Mouse (Mus musculus) lung, postnatal 14 days (tissue): ENCODE data around the gene Tbl3.
"Not testable (repeated sequence)": the region's sequence is repeated elsewhere in the genome, so short reads cannot be mapped to it uniquely, and the experiment has no call there.

Source experiments
- DNase-seq: peaks from one replicate; pipeline ENCODE4 v3.0.0; 2021

The Tbl3 gene

DNA sequence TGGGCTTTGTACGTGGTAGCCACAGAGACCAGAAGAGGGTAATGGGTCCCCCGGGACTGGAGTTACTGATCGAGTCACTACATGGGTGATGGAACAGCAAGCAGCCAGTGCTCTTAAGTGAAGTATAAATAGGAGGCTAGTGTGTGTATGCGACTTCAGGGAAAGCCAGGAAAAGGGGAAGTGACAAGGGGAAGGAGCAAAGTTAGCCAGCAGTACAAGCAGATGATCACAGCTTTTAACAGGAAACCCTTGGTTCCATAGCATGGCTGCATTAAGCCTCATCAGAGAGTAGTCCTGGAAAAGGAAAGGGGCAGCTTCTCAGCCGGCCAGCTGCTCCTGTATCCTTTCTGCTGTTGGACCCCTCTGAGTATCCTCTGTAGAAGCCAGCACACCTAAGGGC is 15.1 kb downstream of the Tbl3 start:
- no peak for DNase-seq

DNA sequence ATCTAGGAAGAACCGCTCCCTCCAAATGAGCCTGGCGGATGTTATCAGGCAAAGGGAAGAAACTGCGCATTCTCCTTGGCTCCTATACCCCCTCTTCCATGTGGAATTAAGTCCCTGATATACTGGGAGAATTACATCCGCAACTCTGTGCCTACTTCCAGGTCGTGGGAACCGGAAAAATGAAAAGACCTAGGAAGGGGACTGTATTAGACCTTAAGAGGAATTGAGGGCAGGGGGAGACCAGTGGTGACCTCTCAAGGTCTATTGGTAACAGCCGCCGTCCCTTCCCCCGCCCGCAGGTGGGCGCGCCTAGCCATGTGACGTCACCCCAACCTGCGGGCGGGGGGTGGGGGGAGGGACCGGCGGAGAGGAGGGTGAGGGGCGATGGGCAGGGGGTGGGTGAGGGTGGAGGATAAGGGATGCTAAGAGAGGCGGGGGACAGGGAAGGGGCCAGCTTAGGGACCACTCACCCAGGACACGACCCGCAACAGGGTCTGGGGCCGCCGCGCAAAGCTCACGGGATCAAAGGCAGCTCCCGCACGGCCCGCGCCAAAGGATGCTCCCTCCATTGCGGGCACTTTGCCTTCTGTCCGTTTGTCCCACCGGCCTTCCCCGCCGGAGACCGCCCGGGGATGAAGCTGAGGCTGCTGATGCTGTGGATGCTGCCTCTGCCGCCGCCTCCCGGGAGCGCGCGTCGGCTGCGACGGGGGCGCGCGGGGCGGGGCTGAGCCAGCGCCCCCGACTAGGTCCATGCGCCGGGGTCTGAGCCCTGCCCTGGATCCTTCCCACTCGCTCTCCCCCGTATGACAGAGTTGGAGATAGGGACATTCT is 18.0 kb downstream of the Tbl3 start, which contains the start of gene Syngr3:
Gene Syngr3 (minus strand): TSS at position 705 of the 831 bp plus-strand sequence.
- no peak for DNase-seq

DNA sequence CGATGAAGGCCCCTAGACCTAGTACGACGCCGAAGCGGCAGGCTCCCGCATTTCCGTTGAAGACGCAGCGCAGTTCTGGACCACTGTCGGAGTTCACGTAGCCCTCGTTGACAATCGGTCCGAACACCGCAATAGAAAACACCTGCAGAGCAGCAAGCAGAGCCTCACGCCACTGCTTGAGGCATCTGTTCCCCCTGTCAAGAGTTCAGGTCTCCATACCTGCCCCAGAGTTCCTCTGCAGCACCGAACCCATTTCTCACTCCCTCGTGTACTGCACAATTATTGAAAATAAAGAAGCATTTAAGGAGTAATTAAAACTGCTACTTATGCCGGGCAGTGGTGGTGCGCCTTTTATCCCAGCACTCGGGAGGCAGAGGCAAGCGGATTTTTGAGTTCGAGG is 19.9 kb downstream of the Tbl3 start:
- DNase-seq: no peak

DNA sequence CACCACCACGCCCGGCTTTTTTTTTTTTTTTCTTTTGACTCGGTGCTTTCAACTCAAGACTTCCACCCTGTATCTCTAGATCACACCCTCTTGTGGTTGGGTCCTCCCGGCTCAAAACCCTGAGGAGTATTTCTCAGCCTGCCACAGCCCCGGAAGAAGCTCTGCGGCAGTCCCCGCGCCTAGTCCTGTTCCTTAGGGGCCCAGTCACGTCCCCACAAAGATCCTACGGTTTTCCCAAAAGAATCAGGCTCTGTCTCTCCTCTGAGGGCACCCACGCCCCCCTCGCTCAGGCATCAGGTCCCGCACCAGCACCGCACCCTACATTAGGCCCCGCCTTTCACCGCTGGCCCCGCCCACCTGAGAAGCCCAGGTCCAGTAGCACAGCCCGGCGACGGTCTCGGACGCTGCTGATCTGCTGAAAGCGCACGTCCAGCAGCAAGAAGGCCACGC is 20.3 kb downstream of the Tbl3 start:
- DNase-seq: peak; percentile 64

DNA sequence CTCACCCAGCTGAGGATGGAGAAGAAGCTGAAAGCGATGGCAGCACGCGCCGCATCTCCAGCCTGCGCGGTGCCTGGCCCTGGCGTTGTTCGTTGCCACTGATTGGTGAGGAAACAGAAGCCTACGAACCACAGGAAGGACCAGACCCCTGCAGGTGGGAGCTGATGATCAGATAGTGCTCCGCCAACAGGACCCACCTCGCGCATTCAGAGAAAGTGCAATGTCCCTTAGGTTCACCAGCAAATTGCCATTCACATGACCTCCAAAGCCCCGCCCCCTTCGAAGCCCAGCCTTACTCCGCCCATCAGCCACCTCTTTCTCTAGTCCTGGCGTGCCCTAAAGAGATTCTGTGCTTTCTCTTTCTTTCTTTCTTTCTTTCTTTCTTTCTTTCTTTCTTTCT is 20.9 kb downstream of the Tbl3 start:
- DNase-seq: peak; percentile 49

DNA sequence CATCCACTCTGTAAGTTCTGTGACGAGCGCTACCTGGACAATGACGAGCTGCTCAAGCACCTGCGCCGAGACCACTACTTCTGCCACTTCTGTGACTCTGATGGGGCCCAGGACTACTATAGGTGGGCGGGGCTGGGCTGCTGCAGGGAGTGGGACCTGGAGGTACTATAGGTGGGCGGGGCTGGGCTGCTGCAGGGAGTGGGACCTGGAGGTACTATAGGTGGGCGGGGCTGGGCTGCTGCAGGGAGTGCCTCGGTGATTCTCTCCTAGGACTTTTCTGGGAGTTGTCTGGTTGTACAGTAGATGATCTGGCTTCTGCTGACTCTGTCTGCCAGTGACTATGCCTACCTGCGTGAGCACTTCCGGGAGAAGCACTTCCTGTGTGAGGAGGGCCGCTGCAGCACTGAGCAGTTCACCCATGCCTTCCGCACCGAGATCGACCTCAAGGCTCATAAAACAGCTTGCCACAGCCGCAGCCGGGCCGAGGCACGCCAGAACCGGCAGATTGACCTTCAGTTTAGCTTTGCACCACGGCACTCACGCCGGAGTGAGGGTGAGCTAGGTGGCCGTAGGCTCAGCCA is 29.9 kb downstream of the Tbl3 start:
- DNase-seq: no peak

DNA sequence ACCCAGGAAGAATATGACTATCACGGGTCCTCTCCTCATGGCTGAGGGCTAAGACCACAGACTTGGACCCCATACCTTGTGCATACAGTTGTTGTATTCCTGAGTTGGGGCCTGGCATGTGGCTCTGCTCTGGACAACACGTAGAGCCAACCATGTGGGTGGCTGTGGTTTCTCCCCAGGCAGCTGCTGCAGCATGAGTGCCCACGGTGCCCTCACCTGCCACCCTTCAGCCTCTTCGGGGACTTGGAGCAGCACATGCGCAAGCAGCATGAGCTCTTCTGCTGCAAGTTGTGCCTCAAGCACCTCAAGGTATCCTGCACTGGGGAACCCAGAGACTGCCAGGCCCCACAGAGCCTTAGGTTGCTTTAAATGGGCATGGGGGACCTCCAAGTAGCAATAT is 30.6 kb downstream of the Tbl3 start:
- DNase-seq: no peak

DNA sequence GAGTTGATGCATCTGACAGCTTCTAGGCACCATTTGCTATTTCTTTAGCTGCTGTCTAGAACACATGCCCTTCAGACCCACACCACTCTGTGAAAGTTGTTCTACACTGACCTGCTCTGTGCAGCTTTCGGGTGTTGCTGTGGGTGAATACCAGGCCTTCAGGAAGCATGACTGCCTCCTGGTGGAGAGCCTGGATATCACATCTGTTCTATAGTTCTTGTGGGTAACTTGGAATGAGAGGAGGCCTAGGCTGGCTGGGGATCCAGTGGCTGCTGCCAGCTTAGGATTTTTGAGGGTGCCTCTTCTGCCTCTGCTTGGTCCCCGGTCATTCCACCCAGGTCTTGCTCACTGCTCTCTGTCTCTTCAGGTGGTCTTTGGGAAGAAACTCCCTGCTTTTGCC is 31.3 kb downstream of the Tbl3 start:
- peak; percentile 81 for DNase-seq

DNA sequence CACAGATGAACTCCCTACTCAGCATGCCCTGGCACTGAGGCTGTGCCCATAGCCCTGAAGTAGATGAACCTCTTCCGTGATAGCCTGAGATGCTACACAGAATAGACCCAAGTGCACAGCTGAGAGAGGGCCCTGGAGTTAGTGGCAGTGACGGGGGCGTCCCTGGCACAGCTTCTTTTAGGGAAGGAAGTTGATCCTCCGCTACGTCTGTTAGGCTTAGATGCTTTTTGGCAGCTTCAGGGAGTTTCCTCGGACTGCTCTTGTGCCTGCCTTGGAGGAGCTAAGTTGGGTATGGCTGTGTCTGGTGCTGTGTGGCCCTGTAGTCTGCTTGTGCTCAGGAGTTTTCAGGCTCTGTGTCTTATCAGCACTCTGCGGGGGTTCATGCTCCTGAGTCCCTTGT is 33.2 kb downstream of the Tbl3 start:
- DNase-seq: no peak

DNA sequence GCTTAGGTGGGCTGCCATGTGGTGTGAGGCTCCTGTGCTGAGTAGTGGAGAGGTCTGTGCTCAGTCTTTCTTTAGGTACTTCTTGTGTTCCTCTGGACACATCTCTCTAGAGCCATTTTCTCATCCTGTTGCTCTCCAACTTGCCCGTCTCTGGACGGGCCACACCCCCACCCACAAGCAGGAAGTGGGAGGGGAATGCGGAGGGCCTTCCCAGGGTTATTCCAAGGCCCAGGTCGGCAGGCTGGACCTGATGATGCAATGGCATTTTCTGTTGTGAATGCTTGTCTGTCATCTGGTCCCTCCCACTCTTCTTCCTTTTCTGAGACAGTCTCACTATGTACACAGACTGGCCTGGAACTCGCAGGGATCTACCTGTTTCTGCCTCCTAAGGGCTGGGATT is 35.3 kb downstream of the Tbl3 start:
- peak; percentile 63 for DNase-seq

DNA sequence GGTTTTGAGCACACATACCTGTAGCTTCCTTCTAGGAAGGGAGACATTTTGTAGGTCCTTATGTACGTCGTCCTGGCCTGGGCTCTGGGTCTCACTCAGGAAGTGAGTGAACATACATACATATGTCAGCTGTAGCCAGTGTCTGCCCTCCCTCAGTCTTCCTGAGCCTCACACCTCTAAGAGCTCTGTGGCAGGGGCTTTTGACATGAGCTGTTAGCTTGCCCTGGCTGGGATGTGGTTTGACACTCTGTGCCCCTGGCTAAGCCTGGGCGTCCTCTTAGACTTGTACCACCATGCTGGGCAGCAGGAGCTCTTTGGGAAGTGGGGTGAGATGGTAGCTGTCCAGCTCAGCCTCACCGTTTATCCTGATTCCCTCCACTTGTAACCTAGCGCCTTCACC is 36.1 kb downstream of the Tbl3 start:
- DNase-seq: no peak

DNA sequence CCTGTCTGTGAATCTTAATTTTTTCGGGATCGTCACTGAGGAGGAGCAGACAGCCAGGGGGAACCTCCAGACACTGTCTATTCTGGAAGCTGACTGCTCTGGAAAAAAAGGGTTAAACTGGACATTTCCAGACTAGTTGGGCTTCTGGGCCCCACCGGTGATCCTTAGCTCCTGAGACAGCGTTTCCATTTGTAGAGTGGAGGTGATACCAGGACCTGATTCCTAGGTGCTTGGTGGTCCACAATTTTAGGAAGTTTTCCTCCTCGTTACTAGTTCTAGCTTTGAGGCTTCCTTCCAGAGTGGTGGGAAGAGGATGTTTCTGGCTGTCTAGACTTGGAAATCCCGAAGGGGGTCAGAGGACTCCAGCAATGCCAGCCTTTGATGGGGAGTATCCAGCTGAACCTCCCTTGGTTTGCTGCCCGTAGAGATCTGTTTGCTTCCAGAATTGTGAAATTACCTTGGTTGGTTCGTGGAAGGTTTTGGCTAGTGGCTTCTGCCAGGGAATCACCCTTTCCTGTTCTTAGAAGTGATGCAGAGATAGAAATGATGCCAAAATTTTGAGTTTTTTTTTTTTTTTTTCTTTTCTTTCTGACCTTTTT is 37.1 kb downstream of the Tbl3 start:
- DNase-seq: no peak

DNA sequence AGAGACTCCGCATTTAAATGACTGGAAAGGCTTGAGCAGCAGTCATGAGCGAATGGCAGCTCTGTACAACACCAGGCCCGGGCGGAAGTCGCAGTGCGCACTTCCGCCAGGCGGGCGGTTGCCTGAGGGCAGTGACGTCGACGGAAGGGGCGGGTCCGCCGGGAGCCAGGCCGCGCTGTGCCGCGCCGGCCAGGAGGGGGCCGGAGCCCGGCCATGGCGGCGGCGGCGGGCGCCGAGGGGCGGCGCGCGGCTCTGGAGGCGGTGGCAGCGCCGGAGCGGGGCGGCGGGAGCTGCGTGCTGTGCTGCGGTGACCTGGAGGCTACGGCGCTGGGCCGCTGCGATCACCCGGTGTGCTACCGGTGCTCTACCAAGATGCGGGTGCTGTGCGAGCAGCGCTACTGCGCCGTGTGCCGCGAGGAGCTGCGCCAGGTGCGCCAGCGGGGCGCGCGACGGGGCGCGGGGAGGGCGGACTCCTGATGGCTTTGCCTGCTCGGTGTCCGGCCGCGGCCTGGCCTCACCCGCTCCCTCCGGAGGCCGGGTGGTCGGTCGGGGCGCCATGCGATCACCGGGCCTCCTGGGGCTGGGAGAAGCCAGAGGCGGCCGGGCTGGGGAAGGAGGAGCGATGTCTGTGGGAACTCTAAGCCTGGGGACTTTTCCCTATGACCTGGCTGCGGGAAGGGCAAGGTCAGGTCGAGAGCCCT is 37.8 kb downstream of the Tbl3 start, which contains the start of gene Zfp598:
Gene Zfp598 (plus strand): TSS at position 143 of the 701 bp plus-strand sequence.
- peak; percentile 98 for DNase-seq

DNA sequence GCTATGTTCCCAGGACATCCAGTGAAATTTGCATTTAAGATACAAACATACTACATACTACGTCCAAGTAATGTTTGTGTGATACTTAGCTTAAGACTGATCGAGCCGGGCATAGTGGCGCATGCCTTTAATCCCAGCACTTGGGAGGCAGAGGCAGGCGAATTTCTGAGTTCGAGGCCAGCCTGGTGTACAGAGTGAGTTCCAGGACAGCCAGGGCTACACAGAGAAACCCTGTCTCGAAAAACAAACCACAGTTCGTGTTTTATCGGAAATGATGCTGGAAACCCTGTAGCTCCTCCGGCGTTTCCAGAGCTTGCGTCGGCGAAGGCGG is 38.3 kb downstream of the Tbl3 start:
- DNase-seq: not testable (repeated sequence)

DNA sequence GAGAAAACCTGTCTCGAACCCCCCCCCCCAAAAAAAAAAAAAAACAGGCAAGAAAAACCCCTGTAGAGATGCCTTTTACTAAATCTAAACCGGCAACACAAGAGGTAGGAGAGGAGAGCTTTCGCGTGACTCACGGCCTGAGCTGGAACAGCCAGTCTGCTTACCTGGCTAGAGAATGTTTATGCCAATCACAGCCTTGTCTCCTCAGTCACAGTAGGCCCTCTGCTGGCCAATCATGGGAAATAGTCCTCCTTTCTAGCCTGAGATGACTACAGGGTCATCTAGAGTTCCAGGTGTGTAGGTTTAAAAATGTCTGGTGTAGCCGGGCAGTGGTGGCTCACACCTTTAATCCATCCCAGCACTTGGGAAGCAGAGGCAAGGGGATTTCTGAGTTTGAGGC is 40.0 kb downstream of the Tbl3 start:
- DNase-seq: peak; percentile 82

DNA sequence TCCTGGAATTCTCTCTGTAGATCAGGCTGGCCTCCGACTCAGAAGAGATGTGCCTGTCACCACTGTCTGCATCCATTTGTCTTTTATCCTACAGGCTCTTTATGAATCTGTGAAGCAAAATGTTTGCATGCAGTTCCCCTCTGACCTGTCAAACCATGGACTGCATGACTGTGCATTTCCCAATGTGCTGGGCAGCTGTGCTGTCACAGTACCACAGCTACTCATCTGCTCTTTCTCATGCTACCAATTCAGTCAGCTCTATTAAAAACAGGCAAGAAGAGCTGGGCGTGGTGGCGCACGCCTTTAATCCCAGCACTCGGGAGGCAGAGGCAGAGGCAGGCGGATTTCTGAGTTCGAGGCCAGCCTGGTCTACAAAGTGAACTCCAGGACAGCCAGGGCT is 40.4 kb downstream of the Tbl3 start:
- DNase-seq: not testable (repeated sequence)

DNA sequence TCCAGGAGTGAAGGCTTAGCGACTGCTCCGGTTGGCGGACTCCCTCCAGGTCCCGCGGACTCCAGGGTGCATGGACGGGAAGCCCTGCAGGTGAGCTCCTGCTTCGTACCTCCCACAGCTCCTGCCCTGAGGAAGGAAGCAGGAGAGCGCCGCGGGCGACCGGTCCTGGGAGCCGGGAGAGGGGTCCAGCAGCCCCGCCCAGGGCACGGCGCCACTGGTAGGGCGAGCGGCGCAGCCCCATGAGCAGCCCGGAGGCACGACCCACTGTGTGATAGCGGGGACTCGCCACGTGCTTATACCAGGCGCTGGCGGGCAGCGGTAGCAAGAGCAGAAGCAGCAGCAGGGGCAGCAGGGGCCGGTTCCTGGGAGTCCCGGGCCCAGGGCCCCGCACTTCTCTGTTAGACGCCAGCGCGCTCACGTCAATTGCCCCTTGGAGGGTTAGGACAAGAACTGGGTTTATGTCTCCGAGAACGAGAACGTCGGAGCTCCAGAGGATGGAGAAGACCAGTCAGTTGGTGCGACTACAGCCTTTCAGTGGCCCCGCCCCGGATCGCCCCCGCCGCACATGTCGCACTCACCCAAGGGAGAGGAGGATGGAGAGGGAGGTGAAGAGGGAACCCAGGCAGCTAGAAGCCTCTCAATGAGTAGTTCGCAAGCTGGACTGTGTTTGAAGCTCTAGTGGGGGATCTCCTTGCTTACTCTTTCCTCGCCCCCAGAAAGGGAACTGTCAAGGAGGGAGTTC is 49.3 kb downstream of the Tbl3 start, which contains the start of gene Npw:
Gene Npw (minus strand): TSS at position 441 of the 742 bp plus-strand sequence.
- DNase-seq: no peak

DNA sequence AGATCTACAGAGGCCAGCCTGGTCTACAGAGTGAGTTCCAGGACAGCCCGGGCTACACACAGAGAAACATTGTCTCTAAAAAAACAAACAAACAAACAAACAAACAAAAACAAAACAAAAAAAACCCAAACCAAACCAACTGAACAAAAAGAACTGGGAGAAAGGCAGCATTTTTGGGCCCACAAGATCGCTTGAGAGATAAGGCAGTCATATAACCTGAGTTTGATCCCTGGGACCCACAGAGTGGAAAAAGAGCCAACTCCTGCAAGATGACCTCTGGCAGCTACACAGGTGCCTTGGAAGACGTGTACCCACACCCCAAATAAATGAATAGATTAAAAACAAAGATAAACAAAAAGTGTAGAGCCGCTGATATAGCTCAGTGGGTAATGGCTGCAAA is 52.5 kb downstream of the Tbl3 start:
- DNase-seq: no peak

DNA sequence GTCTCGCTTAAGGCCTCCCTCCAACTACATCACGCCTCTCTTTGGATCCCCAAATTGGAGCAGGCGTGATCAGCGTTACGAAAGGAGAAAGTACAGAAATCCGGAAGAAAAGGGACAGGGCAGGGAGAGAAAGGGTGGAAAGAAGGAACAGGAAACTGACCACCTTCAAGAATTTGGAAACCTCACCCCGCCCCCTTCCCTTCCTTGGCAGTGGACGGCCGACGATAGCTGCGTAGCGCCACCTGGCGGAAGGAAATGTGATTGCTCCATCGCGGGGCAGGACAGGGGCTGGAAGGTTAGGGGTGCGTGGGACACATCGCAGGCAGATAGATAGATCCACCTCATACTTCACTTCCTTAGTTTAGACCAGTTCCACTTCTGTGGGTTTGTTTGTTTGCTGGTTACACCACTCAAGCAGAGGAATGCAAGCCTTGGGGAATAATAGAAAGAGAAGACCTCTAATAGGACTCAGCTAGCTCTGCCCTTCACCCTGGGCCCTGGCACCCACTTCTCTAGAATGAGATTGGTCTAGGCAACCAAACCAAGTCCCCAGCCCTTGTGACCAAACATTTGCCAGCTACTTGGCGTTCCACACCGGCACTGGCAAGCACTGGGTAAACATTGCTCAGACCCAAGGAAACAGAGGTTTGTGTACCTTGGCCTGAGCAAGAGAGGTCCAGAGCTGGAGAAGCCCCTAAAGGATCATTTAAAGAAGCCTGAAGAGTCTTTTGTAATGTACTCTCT is 53.3 kb downstream of the Tbl3 start:
- DNase-seq: peak; percentile 90

DNA sequence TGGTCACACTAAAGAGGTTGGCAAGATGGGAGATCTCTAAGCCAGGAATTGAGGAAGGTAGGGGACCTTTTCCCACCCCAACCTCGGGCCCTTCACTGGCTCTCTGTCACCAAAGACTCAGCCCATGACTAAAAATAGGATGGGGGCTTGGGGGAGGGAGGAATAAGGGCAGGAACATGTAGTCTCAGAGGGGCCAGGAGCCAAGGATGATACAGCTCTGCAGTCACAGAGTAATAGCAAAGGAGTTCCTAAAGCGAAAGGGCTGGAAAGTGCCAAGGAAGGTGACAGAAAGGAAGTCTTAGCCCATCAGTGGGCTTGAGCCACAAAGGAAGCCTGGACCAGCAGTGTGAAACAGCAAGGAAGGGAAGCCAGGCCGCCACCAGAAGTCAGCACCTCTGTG is 55.6 kb downstream of the Tbl3 start:
- no peak for DNase-seq

DNA sequence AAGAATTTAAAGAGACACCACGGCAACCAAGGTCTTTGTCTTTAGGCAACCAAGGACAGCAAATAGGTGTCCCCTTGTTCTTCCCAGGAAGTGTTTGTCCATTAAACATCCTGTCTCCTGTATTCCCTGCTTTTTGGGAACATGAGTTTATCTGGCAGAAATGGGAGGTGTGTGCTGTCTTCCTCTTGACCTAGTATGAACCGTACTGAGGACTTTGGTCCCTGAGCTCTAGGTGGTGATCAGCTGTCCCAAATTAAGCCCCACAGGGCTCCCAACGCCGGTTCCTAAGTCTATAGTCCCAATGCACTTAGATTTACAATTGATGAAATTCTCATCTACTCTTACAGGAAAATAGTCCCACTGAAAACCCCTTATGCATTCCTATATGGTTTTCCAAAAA is 56.7 kb downstream of the Tbl3 start:
- no peak for DNase-seq

DNA sequence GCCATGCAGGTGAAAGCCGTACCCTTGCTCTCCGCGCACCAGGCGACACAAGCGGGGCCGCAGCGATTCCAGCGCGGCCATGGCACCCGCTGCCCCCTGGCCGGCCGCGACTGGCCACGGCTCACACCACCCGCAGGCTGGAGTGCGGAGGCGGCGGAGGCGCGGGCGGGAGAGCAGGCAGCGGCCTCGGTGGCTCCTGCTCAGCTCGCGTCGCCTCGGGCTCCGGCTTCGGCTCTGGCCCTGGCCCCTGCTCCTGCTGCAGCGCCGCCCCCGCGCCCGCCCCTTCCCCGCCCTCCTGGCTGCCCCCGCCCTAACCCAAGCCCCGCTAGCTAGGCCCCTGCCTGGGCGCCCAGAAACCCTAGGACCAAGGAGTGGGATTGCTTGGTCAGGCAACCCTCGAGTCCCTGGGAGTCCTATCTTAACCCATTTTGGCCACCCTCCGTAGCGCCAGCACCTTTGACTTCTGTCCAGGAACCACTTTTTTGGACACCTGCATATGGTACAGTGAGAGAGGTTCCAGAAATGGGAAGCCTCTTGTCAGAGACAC is 57.3 kb downstream of the Tbl3 start, which contains the start of gene Slc9a3r2:
Gene Slc9a3r2 (minus strand): TSS at position 258 of the 547 bp plus-strand sequence.
- peak; percentile 75 for DNase-seq
